Mouse (Mus musculus) adrenal gland, postnatal 14 days (tissue): ENCODE results near the gene Cactin. TPM values are rescaled to one million over a fixed set of nuclear protein-coding genes. Genes with fewer than 3 reads are reported as not detected.
A peak's percentile ranks its signal among the peaks of the same experiment; 100 is the strongest.

Experiments used
- DNase-seq: peaks from one replicate; pipeline ENCODE4 v3.0.0; 2021; ENCODE audit warnings: mixed read lengths
- total RNA-seq: library from RNA; stranded (reverse); gene quantifications from 2 replicates; pipeline ENCODE4 v1.2.3, GENCODE M21; 2021

The Cactin gene
- total RNA-seq, 1 experiment from 2014 or later: 33.1 TPM

DNA sequence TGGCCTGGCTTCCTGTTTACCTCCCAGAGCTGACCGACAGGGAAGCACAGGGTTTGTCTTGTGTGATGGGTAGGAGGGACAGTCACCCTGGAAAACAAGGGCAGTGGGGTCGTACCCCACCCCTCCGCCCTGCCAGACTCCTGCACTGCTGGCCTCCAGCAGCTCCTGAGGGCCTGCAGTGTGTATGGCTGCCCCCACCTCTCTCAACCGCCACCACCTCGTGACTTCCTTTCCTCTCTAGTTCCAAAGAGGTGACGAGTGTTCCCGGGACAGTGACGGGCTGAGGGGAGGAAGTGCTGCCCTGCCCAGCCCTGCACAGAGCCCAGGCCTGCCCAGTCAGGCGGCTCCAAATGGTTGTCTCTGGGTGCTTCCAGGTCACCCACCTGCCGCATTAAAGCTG is 23.1 kb upstream of the Cactin start:
- DNase-seq: peak; percentile 66

DNA sequence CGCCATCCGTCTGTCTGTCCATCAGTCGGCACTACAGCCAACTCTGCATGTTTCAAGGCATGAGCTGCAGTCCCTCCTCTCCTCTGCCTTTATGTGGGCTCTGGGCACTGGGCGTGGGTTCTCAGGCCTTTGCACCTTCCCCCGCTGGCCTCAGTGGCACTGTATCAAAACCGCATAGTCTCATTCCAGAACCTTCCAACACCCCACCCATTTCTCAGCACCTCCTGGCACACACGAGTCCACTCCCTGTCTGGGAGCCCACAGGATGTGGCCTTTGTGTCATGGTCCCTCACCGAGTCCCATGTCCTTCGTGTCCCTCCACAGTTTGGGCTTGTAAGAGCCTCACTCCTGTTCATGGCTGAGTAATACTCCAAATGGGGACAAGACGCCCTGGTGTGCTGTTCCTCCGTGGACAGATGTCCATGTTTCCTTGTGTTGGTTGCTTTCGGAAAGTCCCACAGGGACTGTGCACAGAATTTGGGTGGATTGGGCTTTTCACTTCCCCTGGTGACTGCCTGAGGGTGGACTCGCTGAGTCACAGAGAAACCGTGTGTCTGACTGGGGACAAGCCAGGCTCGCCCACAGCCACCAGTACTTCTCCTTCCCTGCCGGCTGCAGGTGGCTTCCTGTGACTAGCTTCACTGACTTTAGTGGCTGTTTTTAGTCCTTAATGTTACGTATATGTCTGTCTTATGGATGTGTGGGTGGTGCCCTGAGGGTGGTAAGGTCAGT is 22.4 kb upstream of the Cactin start:
- DNase-seq: no peak

DNA sequence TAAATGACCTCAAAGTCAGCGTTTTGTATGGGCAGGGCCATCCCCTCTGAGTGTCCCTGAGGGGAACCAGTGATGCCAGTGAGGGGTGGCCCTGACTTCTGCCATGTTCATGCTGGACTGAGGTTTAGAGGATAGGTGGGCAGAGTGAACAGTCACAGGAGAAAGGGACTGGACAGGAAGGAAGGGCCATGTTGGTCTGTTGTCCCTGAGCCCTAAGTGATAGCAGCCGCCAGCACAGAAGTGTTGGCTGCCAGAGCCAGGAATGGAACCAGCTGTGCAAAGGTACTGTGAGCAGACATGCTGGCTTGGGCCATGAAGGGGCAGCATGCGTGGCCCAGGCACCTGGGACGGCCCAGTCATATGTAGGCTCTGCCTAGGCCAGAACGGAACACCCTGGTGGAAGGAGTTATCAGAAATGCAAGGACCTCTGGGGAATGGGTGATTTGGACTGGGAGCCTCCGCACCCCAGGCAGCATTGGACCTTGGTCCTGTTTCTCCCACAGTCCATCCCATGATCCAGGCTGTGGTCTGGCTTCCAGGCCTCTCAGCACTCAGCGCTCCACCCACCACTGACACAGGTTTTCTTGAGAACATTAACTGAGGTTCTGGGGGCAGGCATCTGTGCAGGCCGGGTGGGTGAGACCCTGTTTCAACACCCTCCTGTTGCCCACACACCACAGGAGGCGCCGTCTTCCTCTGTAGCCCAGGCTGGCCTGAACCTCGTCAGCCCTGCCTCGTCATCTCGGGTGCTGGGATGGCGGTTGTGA is 21.1 kb upstream of the Cactin start:
- no peak for DNase-seq

DNA sequence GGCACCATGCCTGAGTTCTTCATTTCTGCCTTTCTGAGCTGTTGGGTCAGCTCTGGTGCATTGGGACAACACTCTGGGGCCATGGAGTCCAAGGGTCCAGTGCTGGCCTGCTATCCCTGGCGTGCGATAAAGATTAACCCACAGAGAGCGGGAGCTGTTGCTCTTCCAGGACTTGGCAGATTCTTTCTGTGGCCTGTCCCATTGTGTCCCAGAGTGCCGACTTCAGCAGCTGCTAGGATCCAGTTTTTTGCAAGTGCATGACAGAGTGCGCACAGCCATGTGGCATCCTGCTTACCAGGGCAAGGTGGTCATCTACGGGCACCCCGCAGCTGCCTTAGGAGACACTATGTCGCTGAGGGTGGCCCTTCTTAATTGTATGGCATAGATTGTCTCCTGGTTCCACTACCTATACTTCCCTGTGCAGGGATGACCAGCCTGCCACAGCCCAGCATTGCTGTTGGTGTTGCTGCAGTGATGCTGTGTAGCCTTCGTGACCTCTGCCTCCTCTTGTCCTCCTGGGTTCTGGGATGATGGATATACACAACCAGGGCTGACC is 20.5 kb upstream of the Cactin start:
- no peak for DNase-seq

DNA sequence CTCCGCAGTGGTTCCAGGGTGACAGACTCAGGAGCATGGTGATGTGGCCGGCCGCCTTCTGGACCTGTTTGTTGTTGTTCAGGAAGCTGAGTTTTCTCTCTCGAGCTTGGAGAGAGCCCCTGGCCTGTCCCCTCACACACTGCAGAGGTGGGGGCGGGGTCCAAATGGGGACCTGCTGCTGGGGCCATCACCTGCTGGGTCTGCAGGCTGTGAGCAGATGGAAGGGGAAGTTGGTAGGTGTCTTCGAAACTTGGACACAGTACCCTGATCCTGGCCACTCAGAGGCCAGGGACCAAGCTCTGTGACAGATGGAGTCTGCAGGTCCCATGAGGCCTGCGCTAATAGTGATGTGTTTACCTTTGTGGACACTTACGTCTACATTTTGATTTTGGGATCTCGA is 19.6 kb upstream of the Cactin start:
- no peak for DNase-seq

- DNase-seq: no peak
These were observed 18.6 kb upstream of the Cactin start for GRCm38 (mm10) chr10:81302288-81302687.

DNA sequence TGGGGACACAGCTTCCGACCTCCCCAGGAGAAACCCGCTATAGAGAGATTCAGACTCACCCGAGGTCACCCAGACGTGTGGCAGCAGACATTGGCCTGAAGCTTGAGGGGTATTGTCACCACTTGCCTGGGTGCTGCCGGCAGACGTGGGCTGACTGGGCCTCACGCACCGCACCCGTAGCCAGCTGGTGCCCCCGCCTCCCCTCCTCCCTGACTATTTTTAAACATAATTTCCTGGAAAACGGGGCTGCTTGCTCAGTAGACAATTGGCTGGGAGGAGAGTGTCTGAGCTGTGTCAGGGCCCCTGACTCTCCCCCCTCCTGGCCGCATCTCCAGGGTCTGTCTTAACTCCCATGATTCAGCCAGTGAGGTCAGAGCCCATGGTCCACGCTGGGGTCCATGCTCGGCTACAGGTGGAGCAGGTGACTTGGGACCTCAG is 18.1 kb upstream of the Cactin start:
- no peak for DNase-seq

- DNase-seq: no peak
These were observed 17.6 kb upstream of the Cactin start for GRCm38 (mm10) chr10:81303258-81303657.

- DNase-seq: no peak
These were observed 17.1 kb upstream of the Cactin start for GRCm38 (mm10) chr10:81303761-81304160.

GRCm38 (mm10) chr10:81304597-81305238 is 16.2 kb upstream of the Cactin start:
- DNase-seq: peak; percentile 80

- no peak for DNase-seq
These were observed 15.2 kb upstream of the Cactin start for GRCm38 (mm10) chr10:81305663-81306062.

DNA sequence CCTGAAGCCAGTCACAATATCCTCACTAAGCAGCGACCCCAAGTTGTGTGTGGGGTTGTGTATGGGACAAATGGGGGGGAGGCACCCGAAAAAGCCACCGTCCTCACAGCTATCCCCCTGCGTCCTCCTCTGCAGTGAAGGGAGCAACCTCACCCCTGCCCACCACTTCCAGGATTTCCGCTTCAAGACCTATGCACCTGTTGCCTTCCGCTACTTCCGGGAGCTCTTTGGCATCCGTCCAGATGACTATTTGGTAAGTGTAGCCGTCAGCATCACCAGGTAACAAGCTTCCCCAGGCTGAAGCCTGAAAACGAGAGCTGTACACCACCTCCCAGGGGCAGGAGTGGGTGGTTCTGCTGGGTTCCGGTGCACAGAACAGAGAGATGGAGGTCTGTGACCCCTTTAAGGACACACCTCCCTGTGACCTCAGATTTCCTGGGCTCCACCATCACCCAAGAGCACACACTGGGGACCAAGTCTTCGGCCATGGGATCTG is 14.7 kb upstream of the Cactin start:
- no peak for DNase-seq

DNA sequence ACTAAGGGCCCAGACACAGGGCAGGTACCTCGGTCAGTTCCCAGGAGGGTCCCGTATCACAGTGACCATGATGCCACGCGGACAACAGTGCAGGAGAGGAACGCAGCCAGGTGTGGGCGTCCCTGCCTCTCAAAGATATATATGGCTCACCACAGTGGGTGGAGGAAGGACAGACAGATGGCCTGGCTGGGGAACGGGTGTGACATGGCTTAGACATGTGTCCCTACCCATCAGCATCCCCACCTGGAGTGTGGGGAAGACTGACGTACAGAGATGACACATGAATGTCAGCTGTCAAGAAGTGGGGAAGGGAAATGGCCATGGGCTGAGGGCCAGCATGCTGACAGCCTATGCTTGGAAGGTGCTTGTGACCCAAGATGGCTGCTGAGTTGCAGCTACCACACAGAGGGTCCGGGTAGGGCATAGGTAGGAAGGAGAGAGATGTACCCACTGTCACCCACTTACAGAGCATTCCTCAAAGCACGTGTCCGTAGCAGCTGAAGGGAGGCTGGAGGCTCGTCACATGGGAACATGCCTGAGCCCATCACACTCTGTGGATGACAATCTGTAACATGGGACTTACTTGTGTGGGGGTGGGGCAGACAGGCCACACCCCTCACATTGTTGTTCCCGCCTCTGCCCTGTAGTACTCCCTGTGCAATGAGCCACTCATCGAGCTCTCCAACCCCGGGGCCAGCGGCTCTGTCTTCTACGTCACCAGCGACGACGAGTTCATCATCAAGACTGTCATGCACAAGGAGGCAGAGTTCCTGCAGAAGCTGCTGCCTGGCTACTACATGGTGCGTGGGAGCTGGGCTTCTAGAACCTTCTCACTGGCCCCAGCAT is 13.8 kb upstream of the Cactin start:
- no peak for DNase-seq

DNA sequence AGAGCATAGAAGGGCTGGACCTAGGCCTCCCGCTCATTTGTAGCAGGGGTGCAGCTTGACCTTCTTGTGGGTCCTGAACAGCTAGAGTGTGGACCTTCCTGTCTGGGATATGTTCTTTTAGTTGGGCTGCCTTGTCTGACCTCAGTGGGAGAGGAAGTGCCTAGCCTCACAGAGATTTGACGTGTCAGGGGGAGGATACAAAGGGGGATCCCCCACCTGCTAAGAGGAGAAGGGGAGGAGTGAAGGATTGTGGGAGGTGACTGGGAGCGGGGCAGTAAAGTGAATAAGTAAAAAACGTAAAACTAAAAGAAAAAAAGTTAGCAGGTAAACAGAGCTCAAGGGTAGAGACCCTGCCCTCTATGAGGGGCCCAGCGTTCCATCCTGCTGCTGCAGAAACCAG is 11.3 kb upstream of the Cactin start:
- no peak for DNase-seq

DNA sequence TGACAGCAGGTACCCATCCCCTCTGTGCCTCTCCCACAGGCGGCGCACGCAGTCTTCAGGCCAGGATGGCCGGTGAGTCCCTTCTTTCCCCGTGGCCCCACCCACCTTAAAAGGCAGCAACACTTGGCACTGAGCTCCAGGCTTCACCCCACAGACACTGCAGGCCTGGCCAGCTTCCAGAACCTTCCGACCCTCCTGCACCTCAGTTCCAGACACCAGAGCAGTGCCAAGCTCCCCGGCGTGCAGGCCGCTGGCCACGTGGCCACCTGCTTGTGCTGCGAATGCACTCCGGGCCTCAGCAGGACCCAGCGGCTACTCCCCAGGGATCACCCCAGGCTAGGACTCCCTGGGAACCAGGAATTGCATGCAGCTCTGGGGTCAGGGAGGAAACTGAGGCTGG is 7.3 kb upstream of the Cactin start:
- DNase-seq: no peak

DNA sequence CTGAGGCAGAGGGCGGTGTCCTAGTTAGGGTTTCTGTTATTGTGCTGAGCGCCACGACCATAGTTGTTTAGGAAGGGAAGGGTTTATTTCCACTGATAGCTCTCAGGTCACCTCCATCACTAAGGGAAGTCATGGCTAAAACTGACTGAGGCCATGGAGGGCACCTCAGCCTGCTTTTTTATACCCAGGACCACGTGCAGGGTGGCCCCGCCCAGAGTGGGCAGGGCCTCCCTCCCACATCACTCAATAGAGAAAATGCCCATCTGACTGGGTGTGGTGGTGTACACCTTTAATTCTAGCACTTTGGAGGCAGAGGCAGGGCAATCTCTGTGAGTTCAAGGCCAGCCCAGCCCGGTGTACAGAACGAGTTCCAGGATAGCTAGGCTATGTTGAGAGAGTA is 6.7 kb upstream of the Cactin start:
- no peak for DNase-seq

- DNase-seq: no peak
These were observed 5.3 kb upstream of the Cactin start for GRCm38 (mm10) chr10:81315587-81315986.

GRCm38 (mm10) chr10:81316338-81317060 is 4.4 kb upstream of the Cactin start:
- peak; percentile 70 for DNase-seq

- peak; percentile 91 for DNase-seq
These were observed 3.6 kb upstream of the Cactin start for GRCm38 (mm10) chr10:81317273-81317672.

GRCm38 (mm10) chr10:81318589-81319329 is 2.1 kb upstream of the Cactin start:
- peak; percentile 87 for DNase-seq
